Mouse (Mus musculus) embryo, embryonic 11.5 days (tissue): ENCODE results near the gene Gm38394.
"Not testable (repeated sequence)": the region's sequence is repeated elsewhere in the genome, so short reads cannot be mapped to it uniquely, and the experiment has no call there.

ENCODE experiments used
- DNase-seq: peaks from one replicate; pipeline ENCODE4 v3.0.0-alpha.2; 2012; ENCODE audit warnings: low read depth, low spot score

The Gm38394 gene

GRCm38 (mm10) chr1:133661203-133661933, at the start of gene Gm38394:
Gene Gm38394, minus strand, starts transcription at chr1:133661318.
- DNase-seq = peak; percentile 90

GRCm38 (mm10) chr1:133710895-133711294, 49.8 kb upstream of the Gm38394 start:
- DNase-seq = no peak

- DNase-seq = no peak
Measured at GRCm38 (mm10) chr1:133709292-133709691, 48.2 kb upstream of the Gm38394 start.

GRCm38 (mm10) chr1:133701824-133702223, 40.7 kb upstream of the Gm38394 start:
- DNase-seq = not testable (repeated sequence)

- DNase-seq = no peak
Measured at GRCm38 (mm10) chr1:133697935-133698620, 37.0 kb upstream of the Gm38394 start.

DNA sequence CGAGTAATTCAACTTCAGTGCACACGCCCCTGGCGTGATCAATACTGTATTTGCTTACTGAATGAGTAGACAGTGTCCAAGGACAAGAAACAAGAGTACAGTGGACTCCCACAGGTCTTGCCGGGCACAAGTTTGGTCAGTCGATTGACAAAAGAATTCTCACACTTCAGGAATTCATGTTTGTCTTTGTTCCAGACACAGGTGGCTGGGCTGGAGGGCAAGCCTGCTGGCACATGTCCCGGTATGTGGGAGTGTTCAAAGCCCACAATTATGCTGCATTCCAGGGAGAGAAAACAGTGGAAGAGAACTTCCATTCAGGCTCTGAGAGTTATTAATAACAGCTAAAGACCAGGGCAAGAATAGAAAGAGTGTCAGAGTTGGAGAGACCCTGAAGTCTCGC, 34.8 kb upstream of the Gm38394 start:
- DNase-seq = peak; percentile 17

DNA sequence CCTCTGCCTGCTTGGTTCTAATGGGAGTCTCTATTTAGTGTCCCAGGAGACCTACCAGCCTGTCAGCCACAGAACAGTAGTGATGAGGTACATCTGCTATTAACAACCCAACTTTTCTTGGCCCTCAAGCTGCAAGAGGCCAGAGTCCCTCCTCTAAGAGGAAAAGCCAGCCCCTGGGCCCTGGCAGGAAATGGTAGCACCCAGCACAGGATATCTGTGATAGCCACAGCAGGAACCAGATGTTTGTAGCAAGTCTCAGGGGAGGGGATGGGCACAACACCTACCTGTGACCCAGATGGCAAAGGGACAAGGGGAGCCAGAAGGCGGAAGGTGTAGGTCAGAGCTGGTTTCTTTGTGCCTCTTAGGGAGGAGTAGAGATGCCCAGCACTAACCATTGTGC, 33.8 kb upstream of the Gm38394 start:
- DNase-seq = no peak

DNA sequence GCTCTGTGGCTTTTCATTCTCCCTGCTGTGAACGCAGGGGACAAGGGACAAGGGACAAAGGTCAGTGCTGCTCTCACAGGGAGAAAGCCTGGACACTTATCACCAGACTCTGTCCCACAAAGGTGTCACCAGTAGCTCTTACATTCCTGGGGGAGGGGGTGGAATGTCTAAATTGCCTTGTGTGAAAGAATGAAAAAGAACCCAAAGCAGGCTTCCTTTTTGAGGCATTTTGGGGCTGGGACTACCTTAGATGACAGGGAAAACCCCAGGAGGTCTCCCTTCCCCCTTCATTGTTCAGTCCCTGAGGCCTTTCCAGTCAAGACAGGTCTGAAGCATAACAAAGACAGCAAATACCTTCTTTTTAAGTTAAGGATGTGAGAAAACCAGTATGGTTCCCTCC, 33.2 kb upstream of the Gm38394 start:
- DNase-seq = no peak

DNA sequence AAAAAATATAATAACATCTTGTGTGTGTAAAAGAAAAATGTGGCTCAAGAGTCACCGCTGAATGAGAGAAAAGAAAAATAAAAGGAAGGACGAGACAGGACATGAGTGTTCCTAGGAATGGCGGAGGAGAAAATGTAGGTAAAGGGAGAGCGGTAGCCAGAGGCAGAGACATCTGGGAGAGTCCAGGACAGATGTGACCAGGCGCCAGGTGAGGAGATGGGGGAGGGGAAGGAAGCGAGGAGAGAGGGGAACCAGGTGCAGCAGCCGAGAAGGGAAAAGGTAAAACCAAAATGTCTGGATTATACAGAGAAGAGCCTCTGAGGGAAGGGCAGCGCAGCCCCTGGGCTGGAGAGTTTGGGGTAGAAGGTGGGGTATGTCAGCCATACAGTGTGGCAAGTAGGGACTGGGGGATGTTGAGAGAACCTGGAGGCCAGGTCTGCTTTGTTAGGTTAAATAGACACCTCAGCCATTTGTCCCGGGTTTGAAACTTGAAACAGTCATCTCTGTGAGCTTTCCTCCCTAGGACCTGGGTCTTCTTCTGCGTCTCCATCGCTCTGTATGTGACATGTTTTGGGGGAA, 32.5 kb upstream of the Gm38394 start:
- no peak for DNase-seq

DNA sequence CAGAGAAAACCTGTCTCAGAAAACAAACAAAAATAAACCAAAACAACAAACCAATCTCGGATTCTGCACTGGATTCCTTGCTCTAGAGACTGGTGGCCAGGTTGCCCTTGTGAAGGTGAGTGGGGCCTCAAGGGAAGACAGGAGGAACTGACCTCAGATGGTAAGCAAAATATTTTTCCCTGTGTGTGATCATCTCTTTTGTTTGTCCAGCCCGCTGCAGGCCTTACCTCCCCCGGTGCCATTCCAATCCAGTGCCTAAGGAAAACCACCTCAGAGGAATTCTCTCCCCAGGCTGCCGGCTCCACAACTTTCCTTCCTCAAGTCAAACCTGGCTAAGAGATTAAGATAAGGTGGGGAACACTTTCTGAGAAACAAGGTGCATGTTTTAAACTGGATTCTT, 31.1 kb upstream of the Gm38394 start:
- no peak for DNase-seq

DNA sequence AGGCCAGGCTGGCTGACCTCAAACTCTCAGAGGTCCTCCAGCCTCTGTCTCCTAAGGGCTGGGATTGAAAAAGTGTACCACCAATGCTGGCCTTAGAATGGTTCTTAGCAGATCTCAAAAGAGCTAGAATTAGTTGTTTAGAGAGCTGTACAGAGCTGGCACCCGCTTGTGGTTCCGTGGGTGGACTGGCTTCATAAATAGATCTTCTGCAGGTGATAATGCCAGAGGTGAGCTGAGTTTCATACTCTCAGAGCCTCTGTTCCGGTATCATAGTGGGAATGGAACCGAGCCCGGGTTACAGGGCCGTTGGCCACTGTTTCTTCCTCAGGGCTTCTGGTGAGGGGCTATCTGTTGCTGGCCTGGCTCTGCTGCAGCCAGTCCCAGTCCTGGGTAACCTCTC, 29.9 kb upstream of the Gm38394 start:
- no peak for DNase-seq

- DNase-seq = no peak
Measured at GRCm38 (mm10) chr1:133689897-133690296, 28.8 kb upstream of the Gm38394 start, which contains the start of gene Lax1. Gene Lax1, minus strand, starts transcription at chr1:133690108.

GRCm38 (mm10) chr1:133688301-133688700, 27.2 kb upstream of the Gm38394 start:
- DNase-seq = no peak

- DNase-seq = no peak
Measured at GRCm38 (mm10) chr1:133685749-133686519, 24.8 kb upstream of the Gm38394 start.

- DNase-seq = no peak
Measured at GRCm38 (mm10) chr1:133671801-133672200, 10.7 kb upstream of the Gm38394 start.

DNA sequence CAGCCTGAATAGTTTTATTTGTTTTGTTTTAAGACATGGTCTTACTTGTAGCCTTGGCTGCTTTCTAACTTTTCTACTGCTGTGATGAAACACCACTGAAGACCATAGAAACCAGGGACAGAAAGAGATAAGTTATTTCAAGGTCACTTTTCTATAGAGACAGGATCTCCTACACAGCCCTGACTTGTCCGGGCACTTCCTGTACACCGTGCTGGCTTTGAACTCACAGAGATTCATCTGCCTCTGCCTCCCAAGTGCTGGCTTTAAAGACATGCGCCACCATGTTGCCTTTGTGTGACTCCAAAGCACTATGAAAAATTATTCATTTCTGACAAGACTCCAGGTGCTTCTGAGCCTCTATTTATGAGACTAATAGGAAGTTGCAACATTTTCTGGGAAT, 10.1 kb upstream of the Gm38394 start:
- no peak for DNase-seq

- no peak for DNase-seq
Measured at GRCm38 (mm10) chr1:133670776-133671175, 9.7 kb upstream of the Gm38394 start.

- DNase-seq = no peak
Measured at GRCm38 (mm10) chr1:133670190-133670589, 9.1 kb upstream of the Gm38394 start.

GRCm38 (mm10) chr1:133668618-133669017, 7.5 kb upstream of the Gm38394 start:
- DNase-seq = no peak

GRCm38 (mm10) chr1:133667721-133668120, 6.6 kb upstream of the Gm38394 start:
- DNase-seq = no peak

GRCm38 (mm10) chr1:133665713-133666112, 4.6 kb upstream of the Gm38394 start:
- DNase-seq = not testable (repeated sequence)
